Mouse (Mus musculus) testis, postnatal 14 days (tissue): ENCODE measurements around the gene Pmpcb.
"Not testable (repeated sequence)": the region's sequence is repeated elsewhere in the genome, so short reads cannot be mapped to it uniquely, and the experiment has no call there.

Experiments used
- DNase-seq: peaks from one replicate; pipeline ENCODE4 v3.0.0; 2021; ENCODE audit warnings: low spot score

Gene Pmpcb

DNA sequence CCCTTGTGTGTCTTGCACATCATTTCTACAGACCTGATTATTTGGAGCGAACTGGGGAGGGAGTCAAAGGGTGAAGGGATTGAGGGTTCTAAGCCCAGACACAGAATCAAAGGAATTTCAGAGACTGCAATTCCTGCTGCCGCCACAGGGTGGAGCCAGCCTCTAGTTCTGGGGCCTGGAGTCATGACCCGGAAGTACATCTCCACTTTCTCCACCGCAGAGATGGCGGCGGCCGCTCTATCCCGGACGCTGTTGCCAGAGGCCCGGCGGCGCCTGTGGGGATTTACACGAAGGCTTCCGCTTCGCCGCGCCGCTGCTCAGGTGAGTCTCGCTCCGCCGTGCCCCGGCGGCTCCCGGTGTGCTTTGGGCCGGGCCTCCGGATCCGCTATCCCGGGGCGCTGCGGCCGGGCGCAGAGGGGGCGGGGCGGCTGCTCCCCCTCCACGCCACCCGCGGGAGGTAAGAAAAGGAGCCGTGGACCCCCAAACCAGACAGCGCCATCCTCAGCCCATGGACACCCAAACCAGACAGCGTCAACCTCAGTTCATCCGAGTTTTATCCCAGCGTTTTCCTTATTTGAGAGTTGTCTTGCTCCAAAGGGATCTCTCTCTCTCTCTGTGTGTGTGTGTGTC is at the start of gene Pmpcb:
TSS of gene Pmpcb (plus strand) at position 186 of the 630 bp plus-strand sequence.
- DNase-seq, result peak; percentile 89

DNA sequence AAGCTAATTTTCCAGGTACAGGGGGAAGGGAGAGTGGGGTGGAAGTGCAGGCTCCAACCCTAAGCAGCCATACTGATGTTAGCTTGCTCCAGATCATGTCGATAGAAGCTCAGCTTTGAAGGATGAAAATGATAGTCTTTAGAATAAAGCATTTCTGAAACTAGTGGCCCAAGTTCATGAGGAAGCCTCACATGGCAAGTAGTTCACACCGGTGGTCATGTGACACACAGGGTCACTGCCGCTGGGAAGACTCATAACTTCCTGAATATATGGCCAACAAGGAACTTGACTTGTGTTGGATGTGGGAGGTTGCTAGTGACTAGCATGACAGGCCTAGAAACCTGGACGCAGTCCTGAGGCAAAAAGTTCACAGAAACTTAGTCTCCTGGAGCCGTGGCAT is 44.7 kb upstream of the Pmpcb start:
- no peak for DNase-seq

DNA sequence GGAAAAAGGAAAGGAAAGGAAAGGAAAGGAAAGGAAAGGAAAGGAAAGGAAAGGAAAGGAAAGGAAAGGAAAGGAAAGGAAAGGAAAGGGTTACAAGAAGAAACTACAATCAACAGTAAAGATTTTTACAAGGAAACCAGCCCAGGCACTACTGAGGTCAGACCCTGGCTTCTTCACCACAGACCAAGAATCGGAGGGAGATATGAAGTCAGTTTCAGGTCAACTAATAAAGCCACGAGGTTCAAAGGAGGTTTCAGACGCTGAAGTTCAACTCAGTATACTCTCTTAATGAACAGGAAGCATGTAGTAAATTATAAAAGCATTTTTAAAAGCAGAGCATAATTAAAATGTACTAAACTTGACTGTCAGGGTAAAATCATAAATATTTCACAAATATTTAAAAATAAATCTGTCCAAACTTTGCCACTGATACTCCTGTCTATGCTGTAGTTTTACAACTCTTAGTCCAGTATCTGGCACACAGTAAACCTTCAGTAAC is 43.5 kb upstream of the Pmpcb start:
- DNase-seq, result no peak

DNA sequence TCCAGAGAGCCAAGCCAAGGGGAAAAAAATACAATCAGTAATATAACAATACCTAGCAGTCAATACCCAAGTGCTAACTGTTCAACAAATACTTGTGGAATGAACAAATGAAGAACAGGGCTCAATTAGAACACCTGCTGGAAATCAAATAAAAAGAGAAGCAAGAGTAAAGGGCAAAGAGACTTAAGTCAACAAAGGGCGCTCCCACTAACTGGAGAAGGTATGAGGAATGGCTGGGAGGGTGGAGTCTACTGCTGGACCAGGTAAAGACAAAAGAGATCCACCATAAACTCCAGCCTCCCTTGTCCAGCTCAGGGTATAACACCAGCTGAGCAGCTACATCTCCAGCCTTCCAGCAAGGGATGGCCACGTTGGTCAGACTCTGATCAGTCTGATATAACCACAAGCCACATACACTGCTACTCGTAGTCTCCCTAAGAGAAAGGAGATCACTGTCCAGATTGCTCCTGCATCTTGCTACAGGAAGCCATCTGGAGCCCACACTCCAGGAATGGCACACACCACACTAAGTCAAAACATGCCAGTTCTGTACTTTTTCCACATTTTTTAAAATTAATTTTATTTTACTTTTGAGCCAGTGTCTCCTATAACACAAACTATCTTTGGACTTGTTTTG is 42.0 kb upstream of the Pmpcb start:
- DNase-seq, result no peak

DNA sequence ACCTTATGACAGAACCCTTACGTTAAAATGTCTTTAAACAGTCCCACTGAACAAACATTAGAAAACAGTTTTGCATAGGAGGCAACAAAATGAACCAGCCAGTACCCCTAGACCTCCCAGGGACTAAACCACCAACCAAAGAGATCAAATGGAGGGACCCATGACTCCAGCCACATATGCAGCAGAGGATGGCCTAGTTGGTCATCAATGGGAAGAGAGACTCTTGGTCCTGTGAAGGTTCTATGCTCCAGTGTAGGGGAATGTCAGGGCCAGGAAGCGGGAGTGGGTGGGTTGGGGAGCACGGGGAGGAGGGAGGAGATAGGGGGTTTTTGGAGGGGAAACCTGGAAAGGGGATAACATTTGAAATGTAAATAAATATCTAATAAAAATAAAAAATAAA is 37.4 kb upstream of the Pmpcb start:
- not testable (repeated sequence) for DNase-seq

DNA sequence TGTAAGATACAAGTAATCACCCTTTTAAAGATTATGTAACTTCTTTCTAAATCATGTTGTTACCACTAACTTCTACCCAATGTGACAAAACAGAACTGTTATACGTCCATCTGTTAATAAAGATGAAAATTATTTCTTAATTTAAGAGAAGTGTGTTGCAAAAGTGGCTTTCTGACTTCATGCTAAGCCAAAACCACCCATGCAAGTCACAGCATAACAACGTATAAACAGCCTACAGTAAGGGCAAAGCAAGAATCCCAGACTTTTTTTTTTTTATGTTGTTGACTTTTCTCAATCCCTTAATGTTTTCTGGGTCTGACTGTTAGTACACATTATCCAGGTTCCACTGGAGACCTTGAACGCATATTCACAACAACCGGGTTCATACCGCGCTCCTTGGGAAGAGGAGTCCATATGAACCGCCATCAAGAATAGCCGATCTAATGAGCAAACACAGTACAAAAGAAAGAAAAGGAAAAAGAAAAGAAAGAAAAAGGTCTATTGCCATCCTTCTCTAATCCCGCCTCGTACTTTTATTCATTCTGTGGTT is 36.6 kb upstream of the Pmpcb start:
- no peak for DNase-seq

DNA sequence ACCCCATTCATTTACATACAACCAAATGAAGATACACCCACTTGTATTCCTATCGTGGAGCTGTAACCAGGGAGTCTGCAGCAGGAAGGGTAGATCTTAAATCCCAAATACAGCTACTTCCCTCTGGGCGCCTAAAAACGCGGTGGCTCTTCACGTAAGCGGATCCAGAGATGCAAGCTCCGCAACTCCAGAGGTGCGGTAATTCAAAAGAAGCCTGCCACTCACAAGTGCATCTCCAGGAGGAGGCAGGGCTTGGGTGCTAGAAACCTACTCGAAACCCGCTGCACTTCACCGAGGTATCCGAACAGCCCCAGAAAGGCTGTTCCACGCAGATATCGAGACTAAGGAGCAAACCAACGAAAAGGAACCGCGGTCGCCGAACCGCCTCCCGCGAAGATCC is 36.0 kb upstream of the Pmpcb start:
- no peak for DNase-seq

DNA sequence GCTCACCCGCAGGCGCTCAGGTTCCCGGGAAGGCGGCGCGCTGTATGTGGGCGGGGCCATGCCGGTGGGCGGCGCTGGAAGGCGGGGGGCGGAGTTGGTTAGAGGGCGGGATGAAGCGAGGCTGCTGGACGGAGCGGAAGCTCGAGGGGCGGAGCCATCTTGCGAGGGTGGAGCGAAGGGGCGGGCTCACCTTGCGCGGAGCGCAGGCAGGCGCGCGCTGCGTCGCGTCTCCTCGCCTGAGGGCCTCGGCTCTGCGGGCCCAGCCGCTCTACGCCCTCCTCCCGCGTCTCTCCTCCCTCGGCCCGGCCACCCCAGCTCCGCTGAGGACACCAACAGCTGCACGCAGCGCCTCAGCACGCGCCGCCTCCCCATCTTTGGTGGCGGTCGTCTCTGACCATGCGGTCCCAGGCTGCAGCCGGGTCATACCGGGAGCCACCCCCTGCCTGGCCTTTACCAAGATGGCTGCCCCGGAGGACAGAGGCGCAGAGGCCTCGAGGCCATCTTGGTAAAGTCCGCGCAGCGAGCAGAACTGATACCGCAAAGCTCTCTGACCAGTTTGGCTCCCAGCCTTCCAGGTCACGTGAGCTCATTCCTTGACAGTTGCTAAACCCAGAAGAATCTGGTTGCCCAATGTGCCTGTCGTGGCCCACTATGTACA is 35.5 kb upstream of the Pmpcb start, which contains the start of gene Napepld:
TSS of gene Napepld (minus strand) at position 46 of the 658 bp plus-strand sequence.
- peak; percentile 99 for DNase-seq

DNA sequence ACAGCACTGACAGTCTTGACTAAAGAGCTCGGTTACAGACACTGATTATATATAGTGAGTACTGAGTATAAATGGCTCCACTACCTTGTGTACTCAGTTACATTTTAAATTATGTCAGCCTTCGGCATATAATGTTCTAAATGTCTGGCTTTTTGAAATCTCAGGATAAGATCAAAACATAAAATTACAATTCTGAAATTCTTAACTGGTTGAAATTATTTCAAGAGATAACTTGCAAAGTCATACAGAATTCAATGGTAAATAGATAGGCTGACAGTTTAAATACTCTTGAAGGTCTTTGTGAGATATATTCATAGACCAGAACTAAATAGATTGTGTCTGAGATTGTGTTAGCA is 35.0 kb upstream of the Pmpcb start:
- DNase-seq, result no peak

DNA sequence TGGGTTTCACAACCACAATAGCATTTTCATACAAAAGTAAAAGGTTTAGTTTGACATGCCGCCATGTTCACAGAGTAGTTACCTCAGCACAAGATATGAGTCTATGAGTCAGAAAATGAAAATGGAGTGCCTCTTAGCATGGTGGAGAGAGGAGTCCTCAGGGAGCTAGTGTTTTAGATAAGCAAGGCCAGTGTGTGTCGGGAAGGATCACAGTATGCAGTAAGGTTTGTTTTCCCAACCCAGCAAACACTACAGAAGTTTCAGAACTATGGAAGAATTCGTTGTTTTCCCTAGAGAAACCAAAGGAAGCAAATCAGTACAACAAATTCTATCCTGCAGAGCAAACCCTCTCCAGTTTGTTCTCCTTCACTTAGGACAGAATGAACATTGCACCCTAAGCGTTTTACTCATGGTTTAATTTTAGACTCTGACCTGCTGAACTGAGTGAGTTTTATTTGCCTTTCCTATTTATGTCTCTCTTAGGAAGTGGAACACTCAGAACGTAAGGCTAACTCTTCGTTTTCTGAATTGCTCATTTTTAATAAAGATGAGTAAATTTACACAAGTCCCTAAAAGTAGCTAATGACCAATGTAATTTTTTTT is 34.0 kb upstream of the Pmpcb start:
- DNase-seq, result no peak

DNA sequence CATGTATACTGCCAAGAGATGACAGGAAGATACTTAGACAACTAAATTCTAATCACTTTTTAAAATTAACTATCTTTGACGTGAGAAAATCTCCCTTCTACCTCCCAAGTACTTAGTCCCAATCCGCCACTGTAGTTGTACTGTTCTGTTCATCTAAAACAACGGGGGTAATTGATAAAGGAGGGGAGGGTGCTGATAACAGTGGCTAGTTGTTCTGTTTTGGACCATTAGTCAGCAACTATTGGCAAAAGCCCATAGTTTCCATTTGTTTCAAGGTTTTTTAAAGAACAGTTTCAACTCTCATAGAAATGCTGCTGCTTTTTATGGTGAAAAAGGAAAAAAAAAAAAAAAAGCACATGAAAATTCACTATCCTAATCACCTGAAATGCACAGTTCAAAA is 33.2 kb upstream of the Pmpcb start:
- peak; percentile 52 for DNase-seq

DNA sequence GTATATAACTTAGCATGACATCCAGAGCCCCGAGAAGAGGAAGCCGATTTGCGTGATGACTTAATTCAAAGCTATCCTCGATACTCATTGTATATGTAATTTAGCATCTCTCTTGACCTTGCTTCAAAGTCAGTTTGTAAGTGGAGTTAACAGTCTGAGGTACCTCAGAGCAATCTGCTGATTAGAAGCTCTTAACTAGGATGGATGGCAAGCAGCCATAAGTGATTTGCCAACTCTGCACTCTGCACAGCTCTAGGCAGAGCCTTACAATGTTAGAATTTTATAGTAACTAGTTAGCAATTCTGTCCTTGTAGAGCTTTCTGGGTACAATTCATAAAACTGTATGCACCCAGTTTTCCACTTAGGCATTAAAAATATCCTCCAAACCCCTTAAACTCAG is 30.4 kb upstream of the Pmpcb start:
- no peak for DNase-seq

DNA sequence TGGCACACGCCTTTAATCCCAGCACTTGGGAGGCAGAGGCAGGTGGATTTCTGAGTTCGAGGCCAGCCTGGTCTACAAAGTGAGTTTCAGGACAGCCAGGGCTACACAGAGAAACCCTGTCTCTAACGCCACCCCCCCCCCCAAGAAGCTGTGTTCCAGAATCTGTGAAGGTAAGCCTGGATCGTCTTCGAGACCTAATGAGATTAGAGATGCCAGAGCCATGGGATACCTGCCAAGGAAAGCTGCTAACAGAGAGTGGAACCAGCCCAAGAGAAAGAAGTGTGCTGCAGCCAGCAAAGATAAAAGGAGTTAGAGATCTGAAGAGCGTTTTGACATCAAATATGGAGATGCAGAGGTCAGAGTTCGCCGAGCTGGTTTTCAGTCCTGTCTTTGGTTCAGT is 28.9 kb upstream of the Pmpcb start:
- DNase-seq, result not testable (repeated sequence)

DNA sequence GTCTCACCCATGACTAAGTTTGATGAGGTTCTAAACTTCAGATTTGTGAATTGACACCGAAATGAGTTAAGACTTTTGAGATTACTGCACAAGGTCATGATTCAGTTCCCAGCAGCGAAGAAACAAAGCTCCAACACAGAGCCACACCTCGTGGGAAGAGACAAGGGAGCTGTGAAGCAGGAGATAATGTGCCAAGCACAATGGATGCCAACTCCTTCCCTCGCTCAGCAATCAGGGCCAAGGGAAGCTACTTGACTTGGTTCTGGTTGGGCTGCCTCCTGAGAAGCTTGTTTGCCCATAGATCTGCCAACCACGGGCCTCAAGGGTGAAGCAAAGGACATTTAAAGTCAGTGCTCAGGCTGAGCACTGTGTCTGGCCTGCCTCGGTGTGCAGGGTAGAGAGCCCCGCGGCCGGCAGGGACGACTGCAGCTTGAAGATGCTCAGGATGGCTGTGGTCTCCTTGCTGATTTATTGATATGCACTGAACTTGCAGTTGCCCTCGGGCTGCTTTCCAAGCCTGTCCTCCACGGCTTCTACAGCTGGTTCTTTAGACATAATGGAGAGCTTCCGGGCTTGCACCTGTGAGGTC is 24.7 kb upstream of the Pmpcb start:
- peak; percentile 62 for DNase-seq

DNA sequence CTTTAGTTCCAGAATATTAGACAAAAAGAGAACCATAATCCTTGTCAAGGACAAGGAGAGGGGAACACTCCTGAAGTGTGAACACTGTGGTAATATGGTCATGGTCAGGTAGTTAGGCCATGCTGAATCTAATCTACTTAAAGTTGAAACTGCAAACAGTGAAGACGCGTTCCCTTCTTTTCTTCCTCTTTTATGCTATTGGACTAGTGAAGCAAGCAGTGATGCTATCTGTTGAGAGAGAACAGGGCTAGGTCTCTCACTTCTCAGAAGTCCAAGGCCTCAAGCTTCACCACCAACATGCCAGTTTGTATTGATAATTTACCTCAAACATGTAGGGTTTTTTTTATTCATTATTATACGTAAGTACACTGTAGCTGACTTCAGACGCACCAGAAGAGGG is 22.5 kb upstream of the Pmpcb start:
- DNase-seq, result no peak

DNA sequence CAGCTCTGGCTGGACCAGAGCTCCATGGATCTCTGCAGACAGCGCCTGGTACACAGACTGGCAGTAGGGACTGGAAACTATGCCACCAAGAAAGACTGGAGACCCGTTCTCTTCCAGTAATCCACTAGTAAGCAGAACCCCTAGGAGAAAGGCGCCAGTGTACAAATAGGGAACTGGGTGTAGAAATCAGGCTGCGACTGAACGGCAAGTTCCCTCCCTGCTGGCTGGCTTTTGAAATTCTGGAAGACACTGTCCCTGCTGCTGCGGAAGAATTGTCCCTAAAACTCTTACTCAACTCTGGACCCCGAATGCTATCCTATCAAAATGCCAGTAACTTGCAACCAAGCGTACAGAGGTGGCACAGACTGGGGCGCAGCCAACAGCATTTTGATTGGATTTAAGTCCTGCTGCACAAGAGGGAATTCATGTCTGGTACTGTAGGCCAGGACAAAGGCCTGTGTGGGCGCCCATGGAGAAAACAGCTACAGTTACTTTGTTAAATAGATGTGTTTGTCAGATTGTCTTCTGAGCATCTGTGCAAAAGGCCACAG is 19.7 kb upstream of the Pmpcb start:
- DNase-seq, result no peak

DNA sequence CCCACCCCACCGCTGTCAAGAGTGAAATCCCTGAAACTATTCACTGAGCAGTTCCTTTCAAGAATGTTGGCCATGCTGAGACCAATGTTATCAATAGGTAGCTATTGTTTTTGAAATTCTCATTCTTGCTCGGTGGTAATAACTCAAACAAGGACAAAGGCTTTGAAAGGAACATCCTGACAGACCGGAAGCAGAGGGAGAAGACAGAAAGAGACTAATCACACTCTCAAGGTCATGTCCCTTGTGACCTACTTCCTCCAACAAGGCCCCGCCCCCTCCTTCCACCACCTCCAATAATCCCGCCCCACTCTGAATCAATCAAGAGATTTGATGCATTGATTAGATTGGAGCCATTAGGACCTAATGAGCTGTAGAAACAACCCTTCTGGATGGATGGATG is 18.4 kb upstream of the Pmpcb start:
- no peak for DNase-seq

DNA sequence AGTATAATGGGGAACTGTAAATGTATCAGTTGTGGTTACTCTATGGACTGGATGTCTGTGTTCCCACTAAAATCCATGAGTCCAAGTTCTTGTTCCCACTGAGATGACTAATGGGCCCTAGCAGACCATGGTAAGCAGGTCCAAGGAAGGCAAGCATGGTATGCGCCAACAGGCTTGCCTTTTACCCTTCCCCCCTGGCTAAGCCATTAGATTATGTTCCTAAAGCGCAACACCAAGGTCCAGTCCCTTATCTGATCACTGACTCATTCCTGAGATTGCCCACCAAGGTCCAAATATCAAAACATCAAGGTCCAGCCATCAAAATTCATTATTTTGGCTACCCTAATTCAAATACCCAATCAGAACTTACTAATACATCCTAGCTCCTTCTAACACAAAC is 17.7 kb upstream of the Pmpcb start:
- no peak for DNase-seq

DNA sequence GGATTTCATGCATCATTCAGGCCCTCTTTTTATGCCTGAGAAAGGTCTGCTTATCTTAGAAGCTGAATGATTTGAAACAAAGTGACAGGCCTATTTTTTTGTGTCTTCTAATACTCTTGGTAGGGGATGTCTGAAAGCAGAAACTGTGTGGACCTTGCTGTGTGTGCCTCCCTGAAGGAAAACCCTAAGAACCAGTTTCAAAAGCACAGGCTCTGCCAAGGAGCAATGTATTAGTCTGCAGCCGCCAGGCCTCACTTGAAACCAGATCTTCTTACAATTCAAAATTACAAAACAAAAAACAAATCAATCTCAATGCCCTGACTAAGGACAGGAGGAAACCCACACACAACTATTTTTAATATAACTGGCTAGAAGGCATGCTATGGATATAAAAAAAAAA is 12.5 kb upstream of the Pmpcb start:
- DNase-seq, result no peak

DNA sequence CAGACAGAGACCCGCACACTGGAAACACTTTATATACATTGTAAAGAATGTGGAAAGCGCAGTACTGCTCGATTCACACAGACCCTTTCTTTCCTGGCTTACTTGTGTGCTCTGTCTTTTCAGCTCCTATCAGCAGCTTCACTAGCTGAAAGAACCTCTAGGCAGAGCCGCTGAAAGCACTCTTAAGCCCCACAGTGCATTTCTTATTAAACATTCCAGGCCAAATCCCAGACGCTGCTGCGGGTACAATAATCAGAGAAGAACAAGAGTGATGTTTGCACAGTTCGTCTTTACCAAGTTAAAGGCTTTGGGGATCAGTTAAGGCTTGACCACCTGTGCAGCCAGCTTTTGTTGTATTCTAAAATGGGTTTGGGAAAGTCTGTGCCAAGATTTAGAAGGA is 12.1 kb upstream of the Pmpcb start:
- no peak for DNase-seq

DNA sequence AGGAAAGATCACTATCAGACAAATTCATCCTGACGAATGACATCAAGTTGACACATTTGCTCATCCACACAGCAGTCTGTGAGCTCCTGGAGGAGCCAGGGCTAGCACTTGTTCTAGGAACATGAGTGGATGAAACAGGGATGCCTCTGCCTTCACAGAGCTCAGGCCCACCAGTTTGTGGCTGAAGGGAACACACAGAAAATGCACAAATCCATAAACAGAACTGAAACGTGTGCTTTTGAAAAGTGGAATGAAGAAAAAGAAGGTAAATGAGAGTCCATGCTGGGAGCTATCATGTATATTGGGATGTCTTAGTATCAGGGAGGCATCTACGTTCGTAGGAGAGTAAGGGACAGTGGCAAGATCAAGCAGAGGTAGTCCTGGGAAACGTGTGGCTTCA is 7.8 kb upstream of the Pmpcb start:
- DNase-seq, result no peak
